Mouse (Mus musculus) splenic B cell, adult 2 months (primary cell): ENCODE measurements at regions not wholly inside any gene's neighbourhood (a gene's known extent, or its start where the extent isn't known, plus 50 kb on each side); places are given as distances from the start of the nearest gene placed in this dataset.
A peak's percentile ranks its signal among the peaks of the same experiment; 100 is the strongest.
"Not testable (repeated sequence)": the region's sequence is repeated elsewhere in the genome, so short reads cannot be mapped to it uniquely, and the experiment has no call there.

Experiments used
- DNase-seq: peaks from one replicate; pipeline ENCODE4 v3.0.0-alpha.2; 2011; ENCODE audit warnings: low read depth, low spot score
- H3K27me3 ChIP-seq: 2 replicates; pipeline ENCODE4 v1.6.1; 2012; ENCODE audit warnings: mild to moderate bottlenecking, low read length, moderate library complexity, mixed read lengths; ENCODE audit not compliant: control insufficient read depth, poor library complexity, insufficient read depth, severe bottlenecking
- H3K36me3 ChIP-seq: 2 replicates; pipeline ENCODE4 v1.6.1; 2012; ENCODE audit warnings: mild to moderate bottlenecking, low read length, moderate library complexity, mixed read lengths; ENCODE audit not compliant: control insufficient read depth, poor library complexity, insufficient read depth, severe bottlenecking

DNA sequence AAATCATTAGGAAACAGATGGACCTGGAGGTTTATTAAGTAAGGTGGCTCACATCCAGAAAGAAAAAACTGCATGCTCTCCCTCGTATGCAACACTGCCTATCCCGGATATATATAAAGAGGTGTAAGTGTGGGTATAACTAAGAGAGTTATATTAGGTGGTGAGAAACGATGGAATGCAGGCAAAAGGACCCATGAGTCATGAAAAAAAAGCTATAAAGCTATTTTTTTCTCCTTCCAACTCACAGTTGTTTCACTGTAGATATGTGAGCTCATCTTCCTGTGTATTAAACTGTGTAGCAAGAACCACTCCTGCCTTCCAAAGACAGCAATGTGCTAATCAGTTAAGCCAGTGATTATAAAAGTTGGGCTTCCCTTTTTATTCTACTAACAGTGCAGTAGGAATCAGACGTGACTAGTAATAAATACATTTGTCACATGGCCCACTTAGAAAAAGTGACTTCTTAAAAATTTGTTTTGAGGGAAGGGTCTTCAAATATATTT is 51.4 kb upstream of the Bdh1 start:
- DNase-seq, H3K27me3 ChIP-seq, H3K36me3 ChIP-seq: not testable (repeated sequence)

DNA sequence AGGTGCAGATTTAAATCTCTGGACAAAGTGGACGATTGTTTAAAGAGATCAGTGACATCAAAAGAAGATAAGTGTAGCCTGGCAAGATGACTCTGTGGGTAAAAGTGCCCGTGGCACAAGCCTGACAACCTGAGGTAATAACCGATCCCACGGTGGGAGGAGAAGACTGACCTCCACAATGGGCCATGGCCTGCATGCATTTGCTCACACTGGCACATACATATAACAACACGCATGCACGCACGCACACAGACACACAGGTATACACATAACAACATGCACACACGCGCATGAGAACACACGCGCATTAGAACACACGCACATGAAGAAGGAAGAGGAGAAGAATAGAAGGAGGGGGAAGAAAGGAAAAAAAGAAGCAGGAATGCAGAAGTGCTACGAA is 52.2 kb upstream of the Bdh1 start:
- DNase-seq, result no peak
- Histone ChIP-seq H3K36me3 (no peaks in the 10 kb centered on the region), H3K27me3 (no peaks in the 10 kb centered on the region)

DNA sequence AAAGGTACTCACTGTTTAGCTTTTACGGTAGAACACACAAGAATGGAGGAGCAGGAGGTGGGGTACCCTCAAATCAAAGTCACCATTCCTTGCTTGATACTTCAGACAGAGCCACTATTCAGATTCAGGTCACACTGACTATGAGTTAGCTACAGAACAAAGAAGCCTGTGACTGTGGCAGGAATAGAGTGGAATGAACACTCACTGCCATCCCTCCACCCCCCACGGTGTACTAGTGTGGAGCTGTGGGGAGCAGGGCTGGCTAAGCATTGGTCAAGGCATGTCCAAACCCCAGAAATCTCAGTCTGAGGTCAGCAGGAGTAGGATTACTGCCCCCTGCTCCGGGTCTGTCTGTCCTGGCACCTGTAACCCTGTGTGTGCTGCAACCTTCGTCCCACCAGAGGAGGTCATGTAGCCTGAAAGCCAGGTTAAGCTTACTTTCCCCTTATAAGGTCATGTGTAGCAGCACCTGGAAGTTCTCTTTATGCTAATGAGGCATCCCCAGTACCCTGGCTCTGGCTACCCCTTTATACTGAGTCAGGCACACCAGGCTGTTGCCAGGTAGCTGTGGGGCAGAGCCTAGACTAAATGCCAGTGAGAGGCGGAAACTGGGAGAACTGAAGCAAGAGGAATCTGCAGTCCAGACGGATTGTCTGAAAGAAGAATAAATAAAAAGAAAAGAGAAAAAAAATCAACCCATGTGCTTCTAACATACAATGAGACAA is 53.1 kb upstream of the Apod start:
- H3K27me3 ChIP-seq, result no peaks in the 10 kb centered on the region
- no peaks in the 10 kb centered on the region for H3K36me3 ChIP-seq
- DNase-seq, result no peak

DNA sequence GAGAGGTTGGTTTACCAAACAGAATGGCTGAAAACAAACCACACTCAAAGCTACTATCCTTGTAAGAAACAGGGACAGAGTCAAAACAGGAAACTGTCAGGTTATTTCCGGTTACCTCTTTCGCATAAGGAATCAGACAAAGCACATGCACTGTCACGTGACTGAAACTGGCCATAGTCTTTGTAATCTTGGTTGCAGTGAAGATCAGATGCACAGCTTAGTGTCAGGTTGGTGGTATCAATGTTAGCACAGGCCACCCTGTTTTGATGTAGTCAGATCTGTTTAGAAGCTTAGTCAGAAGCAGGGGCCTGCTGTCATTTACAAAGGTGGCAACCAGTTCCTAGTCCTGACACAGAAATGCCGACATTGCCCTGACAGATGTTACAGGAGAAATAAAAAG is 51.4 kb upstream of the Apod start:
- H3K27me3 ChIP-seq, result no peaks in the 10 kb centered on the region
- no peaks in the 10 kb centered on the region for H3K36me3 ChIP-seq
- DNase-seq, result peak; percentile 30

DNA sequence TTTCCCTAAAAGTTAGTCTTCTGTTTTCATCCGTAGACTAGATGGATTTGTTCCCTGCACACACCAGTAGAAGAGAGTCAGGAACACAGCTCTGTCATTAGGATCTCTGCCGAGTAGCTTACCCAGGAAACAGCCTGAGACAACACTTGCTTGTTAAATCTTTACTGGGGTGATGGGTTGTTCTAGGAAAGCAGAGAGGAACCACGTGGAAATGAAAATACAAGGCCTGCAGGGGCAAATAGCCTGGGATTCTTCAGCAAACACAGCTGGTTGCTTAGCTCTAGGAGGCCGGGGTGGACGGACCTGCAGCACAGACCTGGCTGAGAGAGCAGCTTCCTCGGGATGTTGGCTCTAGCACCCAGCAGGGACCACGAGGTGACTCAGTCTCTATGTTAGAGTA is 49.9 kb upstream of the Apod start:
- H3K36me3 ChIP-seq, result no peaks in the 10 kb centered on the region
- no peaks in the 10 kb centered on the region for H3K27me3 ChIP-seq
- DNase-seq, result no peak
